In genomic region chr9:110408099-110408773, GRCm38 (mm10) we compare ENCODE assay signal across 8 mouse cellular contexts. TPM values are rescaled to one million over a fixed set of nuclear protein-coding genes. Genes with fewer than 3 reads are reported as not detected.
DNase-seq lines count a peak whose midpoint lies in the region; ATAC-seq lines count a peak whose summit lies in the region.

Ptpn23 (minus strand) TSS chr9:110408213.

- H3K4me2 ChIP-seq in hindbrain, embryonic 16.5 days (ENCODE audit: low read length) = peak within 1 kb of the TSS; percentile 78

- no peaks in the 10 kb centered on the region for H3K27me3 ChIP-seq in hindbrain, embryonic 16.5 days (replicated peaks; ENCODE audit: control insufficient read depth, insufficient read depth, low read length)

- H3K27ac ChIP-seq in hindbrain, embryonic 16.5 days (ENCODE audit: low read depth, low read length) = peak within 1 kb of the TSS; percentile 85
- H3K27ac ChIP-seq in macrophage = peak within 1 kb of the TSS; percentile 79

- H3K9me3 ChIP-seq in hindbrain, embryonic 16.5 days (ENCODE audit: control insufficient read depth, low read length) = no peaks in the 10 kb centered on the region

- peaks cover 46% of the 10 kb centered on the region for H3K79me2 ChIP-seq in macrophage (ENCODE audit: inconsistent target)

- peak within 1 kb of the TSS; percentile 95 for H3K4me3 ChIP-seq in hindbrain, embryonic 16.5 days (ENCODE audit: low read length)
- peak within 1 kb of the TSS; percentile 98 for H3K4me3 ChIP-seq in macrophage (ENCODE audit: inconsistent target)

- peak; percentile 97 for ATAC-seq in hindbrain, embryonic 16.5 days

- peaks cover 20% of the 10 kb centered on the region for H3K4me1 ChIP-seq in hindbrain, embryonic 16.5 days (ENCODE audit: control insufficient read depth, insufficient read depth, low read depth, low read length)

- WGBS in hindbrain, embryonic 16.5 days = under 1% methylated on average over 33 of the region's 39 CpGs
- WGBS in macrophage (ENCODE audit: missing documents) = under 1% methylated on average over 39 of the region's 39 CpGs

- DNase-seq in WW6 (ENCODE audit: low read depth, low spot score) = peak; percentile 90
- DNase-seq in cerebellum, postnatal 4 days (ENCODE audit: low spot score in 2 of 2) = peak; percentile 90 to 96
- DNase-seq in gastrocnemius, adult 18-20 months (ENCODE audit: low spot score) = peak; percentile 93
- peak; percentile 95 for DNase-seq in left cerebral cortex, adult 18-20 months (ENCODE audit: low spot score in 2 of 2)
- peak; percentile 95 for DNase-seq in right cerebral cortex, adult 18-20 months
- DNase-seq in urinary bladder, postnatal 10 days (ENCODE audit: low spot score) = peak; percentile 92

- H3K36me3 ChIP-seq in hindbrain, embryonic 16.5 days (ENCODE audit: control insufficient read depth, insufficient read depth, low read length) = no peaks in the 10 kb centered on the region
- no peaks in the 10 kb centered on the region for H3K36me3 ChIP-seq in macrophage (ENCODE audit: inconsistent target)

- H3K9ac ChIP-seq in hindbrain, embryonic 16.5 days (ENCODE audit: low read depth, low read length) = peak within 1 kb of the TSS; percentile 92

RNA-seq across cellular contexts. Expression of gene Ptpn23, which starts in this region (rescaled TPM):
- total RNA-seq in gastrocnemius, adult 18-20 months (2021) = 10 to 100 TPM in 1 of 2 experiments, 1 to 10 TPM in 1; 9.3 to 10.9 TPM
- polyA plus RNA-seq in hindbrain, embryonic 16.5 days (2015; fragmentation: Nextera tagmentation; extraction: Ambion mirVana) = 19.2 and 24.5 TPM in 2 replicates
- 10 to 100 TPM; 53.1 to 55.5 TPM for total RNA-seq in left cerebral cortex, adult 18-20 months (2021)
- 100 to 1,000 TPM; 113 to 842 (median 230) TPM for total RNA-seq in macrophage (2018; cell fraction: chromatin; rRNA removed)
- total RNA-seq in macrophage (2018; cell fraction: cytosol; rRNA removed) = 100 to 1,000 TPM in 2 of 26 experiments, 10 to 100 TPM in 24; 29.9 to 104 (median 40.6) TPM
- total RNA-seq in macrophage (2018; cell fraction: nucleus; rRNA removed) = 100 to 1,000 TPM in 21 of 26 experiments, 10 to 100 TPM in 5; 68.1 to 507 (median 172) TPM
- polyA plus RNA-seq in macrophage (2018) = 24.2 to 31.4 TPM (median 26.4 TPM) in 3 replicates

Comparison
In these comparisons a context has a peak if more than half of its experiments do, and no peak if none do; other contexts are left out.
1. Peak in every context shown above with its lines: DNase-seq, ATAC-seq, H3K4me3 ChIP-seq and H3K27ac ChIP-seq.
2. RNA of gene Ptpn23 (total RNA-seq): 53.1 to 55.5 TPM in left cerebral cortex, adult 18-20 months; 9.3 to 10.9 TPM in gastrocnemius, adult 18-20 months; every median in the first group is over 4 times any median in the second.